Mouse (Mus musculus): ENCODE data around the gene Mitf.
A peak's percentile ranks its signal among the peaks of the same experiment; 100 is the strongest.

The Mitf gene

DNA sequence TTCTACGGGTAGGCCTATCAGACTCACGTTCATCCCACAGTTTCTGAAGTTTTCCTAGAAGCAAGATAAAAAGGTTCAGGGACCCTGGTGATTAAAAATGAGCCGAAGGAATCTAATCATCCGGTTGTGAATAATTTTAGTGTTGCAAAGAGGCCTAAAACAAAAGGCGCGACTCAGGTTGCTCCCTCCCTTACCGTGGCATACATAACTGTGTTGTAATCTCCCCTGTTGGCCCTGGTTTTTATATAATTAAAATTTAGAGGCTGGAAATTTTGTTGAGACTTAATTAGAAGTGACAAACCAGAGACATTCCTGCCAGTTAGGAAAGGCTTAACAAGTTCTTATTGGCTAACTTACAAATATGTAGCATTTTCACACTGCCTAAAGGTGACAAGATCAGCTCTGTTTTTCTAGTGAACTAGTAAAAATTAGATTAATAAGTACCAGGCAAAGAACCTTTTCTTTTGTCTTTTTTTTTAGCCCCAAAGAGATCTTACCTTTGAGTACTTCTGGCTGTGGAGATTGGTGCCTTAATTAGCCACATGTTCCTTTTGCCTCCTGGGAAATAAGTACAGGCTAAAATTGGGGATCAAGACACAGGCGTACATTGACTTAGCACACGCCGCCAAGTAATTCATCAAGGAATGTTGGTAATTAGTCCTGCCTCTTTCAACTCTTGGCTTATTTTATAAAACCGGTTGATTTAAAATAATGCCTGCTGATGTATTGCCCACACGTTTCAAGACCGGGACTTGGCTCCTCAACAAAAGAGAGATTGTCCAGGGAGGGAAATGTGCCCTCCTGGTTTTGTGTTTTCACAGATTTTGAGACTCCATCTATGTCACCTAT is 143.4 kb downstream of the Mitf start:
- no peak for DNase-seq (ENCODE audit: low spot score)

DNA sequence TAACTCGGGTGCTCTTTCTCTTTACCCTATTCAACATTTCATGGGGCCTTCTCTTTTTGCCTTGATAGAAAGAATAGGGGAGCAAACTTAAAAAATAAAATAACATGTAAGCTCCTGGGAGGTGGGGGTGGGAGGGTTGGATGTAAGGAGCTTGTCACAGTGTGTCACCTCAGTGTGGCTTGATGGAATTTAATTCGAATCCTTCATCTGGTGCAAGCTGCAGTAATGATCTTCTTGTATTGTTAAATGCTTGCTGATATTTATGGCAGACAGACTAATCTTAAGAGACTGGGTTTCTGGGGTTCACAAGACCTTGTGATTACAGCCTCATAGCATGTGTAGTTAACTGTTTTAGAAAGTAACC is 144.0 kb downstream of the Mitf start:
- DNase-seq (ENCODE audit: low spot score): no peak

DNA sequence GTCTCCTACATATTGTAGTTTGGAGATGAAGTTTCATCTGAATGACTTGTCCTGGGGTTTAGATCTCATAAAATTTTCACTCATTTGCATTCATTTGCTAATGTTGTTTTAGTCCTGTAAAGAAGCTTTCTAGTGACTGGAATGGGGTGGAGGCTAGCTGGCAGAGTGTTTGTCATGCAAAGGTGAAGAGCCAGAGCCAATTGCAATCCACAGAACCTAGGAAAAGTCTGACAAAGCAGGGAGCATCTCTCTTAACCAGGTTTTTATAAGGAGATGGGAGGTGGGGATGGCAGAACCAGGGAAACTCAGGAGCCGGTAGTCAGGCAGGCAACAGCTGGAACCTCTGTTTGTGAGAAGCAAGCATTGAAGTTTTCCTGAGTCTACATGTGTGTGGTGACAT is 144.9 kb downstream of the Mitf start:
- no peak for DNase-seq (ENCODE audit: low spot score)

DNA sequence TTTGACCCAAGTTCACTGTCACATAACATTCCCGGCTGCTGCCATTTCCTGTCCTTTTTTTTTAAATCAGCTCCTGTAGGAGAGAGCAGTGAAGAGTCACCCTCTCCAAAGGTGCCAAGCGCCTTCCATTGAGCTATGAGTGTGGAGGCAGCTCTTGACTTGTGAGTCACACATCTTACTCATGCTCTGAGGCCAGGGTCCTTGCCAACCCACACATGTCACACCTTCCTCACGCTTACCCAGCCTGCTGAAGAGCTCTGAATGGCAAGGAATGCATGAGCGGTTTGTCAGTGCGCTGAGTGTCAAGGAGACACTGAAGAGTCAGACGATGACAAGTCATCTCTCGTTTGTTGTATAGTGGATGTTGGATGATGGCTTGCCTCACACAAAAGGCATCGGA is 146.0 kb downstream of the Mitf start:
- no peak for DNase-seq (ENCODE audit: low spot score)

DNA sequence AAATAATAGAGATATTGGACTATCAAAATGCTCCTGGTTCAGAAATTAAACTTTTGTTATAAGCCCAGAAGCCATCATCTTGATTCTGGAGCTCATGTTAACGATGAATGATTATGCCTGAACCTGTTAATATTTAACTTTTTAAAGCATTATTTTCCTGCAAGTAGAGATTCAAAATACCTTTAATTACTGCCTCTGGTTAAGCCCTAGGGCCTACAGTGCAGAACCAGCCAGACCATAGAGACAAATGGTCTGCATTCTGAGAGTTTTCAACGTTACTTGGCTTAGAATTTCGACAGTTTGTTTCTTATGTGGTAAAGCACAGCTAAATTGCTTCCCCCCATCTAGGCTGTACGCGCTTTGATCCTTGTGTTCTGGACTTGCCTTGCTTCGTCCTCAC is 149.3 kb downstream of the Mitf start:
- no peak for DNase-seq (ENCODE audit: low spot score)

DNA sequence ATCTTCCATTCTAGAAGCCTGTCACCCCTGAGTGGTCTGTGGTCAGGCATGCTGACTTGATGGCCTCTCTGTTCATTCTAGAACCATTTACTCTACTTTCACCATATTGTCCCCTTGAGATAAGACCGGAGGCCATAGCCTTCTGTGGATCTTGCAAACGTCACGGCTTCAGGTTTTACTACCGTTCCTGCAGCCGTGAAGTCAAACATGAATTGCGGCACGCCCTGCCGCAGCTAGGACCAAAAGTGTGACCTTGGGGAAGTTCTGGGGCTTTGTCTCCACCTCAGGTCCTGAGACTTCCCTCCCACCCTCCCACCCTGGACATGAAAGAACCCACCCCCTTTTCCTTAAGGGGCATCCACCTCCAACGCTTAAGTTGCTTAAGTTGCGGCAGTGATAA is 149.8 kb downstream of the Mitf start:
- DNase-seq (ENCODE audit: low spot score): no peak

DNA sequence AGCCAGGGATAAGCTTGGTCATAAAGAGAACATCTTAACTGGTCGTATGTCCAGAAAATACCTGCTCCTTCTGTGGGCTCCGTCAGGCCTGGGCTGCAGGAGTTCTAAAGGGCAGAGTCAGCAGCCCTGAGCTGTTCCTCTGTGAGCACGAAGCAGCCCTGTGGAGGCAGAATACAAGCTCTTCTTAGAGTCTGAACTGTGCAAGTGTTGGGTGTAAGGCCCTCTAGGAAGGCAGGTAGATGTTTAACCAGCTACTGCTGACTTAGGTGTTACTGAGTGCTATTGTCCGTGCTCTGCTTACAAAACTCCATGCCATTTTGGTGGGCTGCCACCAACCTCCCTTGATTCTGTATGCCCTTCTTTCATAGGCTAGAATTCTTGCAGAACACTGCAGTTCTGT is 151.4 kb downstream of the Mitf start:
- DNase-seq (ENCODE audit: low spot score): no peak

DNA sequence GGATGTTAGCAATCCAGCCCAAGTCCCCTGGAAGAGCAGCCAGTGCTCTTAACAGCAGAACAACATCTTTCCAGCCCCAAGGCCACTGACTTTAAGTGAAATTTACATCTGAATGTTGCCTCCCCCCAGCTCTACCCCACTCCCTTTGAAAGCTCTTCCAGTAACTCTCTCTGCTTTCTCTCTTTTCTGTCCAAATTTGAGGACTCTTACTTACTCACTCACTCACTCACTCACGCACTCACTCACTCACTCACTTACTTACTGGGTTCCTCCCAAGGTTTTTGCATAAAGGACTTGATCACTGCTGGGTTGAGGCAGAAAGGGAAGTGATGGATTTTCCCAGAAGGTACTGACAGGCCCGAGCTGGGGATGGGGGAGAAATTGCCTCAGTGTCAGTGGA is 154.9 kb downstream of the Mitf start:
- DNase-seq (ENCODE audit: low spot score): no peak

DNA sequence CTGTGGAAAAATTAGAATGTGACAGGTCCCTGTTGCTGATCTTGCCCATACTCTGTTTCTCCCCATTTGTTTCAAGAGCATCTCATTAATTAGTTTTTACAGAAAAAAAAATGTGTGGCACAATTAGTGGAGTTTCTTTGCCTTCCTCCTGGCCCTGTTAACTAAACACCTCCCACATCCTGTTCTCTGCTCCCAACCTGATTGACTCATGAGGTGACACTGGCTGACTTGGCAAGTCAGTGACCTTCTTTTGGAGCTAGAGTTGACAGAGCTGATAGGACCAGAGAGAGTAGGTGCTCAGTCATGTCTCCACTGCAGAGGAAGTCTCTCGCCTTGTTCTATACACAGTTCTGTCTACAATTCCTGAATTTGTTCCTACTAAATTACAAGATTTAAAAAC is 155.5 kb downstream of the Mitf start:
- no peak for DNase-seq (ENCODE audit: low spot score)

DNA sequence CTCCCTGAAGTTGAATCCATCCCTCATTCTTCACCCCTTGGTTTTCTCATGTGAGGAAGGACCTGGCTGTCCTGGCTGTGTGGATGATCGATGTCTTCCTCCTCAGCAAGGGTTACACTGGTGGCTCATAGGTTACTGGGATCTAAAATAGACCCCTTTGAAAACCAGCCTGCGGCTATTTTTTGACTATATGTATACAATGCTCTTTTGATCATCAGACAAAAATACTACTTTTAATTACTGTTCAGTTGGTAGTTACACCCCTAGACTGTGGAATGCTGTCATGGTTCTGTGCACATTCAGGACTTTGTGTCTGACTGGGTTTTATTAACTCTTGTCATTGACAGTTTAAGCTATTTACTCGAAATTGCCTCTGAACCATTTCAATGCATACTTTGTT is 157.9 kb downstream of the Mitf start:
- no peak for DNase-seq (ENCODE audit: low spot score)

DNA sequence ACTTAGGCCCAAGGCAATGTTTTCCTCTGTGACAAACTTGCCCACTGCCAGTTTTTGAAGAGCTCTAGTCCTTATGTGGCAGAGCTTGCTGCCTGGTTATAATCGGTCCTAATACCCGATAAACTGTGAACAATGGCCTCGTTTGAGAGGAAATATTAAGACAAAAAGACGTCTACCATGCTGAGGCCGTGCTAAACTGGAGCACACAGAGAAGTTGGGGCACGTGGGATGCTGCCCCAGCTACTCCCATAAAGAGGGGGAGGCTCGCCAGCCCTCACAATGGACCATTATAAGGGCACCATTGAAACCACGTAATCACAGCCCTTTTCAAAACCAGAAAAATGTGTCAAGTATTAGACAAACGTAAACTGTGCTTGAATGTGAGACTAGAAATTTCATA is 174.8 kb downstream of the Mitf start:
- DNase-seq (ENCODE audit: low spot score): no peak

DNA sequence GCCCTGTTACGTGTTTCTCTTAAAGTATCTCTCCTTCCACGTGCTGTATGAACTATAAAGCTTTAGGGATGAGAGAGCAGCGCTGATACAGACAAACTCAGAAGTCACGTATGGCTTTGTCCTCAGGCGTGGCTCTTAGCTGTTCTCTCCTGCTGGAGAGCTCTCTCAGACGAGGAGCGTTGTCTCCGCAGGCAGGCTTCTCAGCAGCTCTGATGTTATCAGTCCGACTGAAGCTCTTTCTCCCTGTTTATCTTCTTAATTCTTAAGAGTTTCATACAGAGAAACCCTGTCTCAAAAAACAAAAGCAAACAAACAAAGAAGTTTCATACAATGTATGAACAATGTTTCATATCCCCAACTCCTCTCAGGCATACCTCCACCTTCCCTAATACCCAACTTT is 178.8 kb downstream of the Mitf start:
- DNase-seq (ENCODE audit: low spot score): no peak

DNA sequence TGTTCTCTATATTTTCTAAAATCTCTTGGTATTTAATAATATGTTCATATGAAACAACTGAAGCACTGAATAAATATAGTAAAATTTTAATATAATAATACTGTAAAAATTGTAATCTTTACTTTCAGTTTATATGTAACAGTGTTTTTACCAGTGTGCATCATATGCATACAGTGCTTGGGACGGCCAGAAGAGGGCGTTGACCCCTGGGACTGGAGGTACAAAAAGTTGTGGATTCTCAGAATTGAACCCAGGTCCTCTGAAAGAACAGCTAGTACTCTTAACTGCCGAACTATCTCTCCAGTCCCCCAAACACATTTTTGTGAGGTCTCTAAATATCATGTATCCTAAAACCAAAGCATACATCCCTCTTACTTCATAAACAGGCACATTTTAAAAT is 179.6 kb downstream of the Mitf start:
- no peak for DNase-seq (ENCODE audit: low spot score)

DNA sequence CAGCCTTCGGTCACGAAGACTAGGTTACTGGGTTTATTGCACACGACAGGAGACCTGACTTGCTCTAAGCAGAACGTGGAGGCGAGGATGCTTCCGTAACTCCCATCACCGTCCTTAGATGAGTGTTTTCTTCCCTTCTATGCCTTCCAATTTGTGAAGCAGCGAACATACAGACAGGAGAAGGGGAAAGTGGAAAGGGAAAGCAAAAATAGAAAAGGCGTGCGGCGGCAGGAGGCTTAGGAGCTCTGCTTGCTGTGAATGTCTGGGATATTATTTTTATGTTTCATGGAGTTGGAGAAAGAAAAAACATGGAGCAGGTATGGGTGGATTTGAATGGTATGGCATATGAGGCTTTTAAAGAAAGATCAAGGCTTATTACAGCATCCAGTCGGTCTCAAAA is 186.7 kb downstream of the Mitf start:
- DNase-seq (ENCODE audit: low spot score): no peak

DNA sequence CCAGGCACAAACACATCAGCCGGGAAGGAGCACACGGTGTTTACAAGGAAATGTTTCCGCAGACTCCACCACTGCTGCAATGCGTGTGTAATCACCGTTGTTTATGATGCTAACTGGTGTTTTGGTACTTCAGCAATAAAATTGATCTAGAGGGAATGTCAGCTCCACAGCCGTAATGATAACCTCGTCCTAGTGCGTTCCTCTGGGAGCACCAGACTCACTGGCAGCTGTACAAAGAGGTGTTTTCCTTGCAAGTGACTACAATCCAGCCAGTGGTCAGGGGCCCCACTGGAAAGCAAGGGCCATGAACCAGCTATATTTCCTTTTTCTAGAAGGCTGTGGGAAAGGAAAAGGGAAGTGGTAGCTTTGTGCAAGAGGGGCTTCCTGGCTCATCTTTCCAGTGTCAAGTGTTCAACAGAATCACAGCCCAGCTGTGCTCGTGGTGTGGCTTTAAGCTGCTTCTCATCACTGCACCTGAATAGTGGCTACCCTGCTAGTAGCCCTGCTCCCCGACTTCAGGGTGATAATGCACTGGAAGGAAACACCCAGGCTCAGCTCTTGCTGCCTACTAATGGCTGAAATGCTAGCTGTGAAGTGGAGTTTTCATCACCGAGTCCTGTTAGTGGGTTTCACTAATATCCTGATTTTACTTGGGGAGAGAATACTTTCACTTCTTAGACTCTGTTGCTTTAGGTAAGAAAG is 188.9 kb downstream of the Mitf start:
- no peak for DNase-seq (ENCODE audit: low spot score)

DNA sequence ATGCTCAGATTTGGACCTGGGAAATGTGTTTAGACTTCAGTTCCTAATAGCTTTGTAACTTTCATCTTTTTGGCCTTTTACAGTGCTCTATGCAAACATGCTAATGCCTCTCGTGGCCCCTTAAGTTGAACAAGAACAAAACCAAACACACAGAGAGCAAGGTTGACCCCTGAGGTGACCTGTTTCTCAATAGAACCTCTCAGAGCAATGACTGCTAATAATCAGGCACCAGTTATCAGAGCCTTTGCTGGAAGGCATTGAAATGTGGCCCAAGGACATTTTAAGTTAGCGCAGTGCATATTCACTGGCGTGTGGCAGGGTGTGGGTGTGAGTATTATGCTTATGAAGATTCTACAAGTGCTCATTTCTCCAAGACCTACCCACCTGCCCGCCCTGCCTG is 194.7 kb downstream of the Mitf start:
- DNase-seq (ENCODE audit: low spot score): no peak

DNA sequence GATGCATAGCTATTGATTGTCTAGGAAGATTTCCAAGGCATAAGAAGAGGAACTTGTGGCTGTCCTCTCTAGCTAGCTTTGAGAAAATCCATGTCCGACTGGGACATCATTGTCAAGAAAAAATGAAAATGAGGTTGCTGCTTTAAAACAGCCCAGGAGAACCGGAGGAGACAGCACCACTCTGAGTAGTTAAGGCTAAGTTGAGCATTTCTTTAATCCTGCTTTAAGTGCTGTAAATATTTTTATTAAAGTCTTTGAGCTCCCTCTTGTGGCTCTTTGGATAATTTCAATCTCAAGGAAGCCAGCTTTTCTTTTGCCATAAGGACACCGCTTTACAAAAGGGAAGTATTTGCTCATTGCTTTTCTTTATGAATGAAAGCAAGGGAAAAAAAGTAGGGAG is 196.3 kb downstream of the Mitf start:
- peak; percentile 49 for DNase-seq (ENCODE audit: low spot score)

DNA sequence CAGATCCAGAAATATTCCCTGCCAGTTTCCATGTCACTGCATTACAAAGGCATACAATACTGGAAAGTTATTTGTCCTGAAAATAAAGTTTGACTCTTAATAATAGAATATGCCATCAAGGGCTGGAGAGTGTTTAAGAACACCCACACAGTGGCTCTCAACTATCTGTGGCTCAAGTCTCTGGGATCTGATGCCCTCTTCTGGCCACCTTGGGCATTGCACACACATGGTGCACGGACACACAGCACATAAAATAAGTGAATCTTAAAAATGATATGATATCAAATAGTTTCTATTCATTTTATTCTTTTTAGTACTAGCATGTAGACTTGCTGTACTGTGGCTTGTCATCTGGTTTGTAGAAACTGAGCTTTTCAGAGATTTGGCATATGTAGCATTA is 198.7 kb downstream of the Mitf start:
- no peak for DNase-seq (ENCODE audit: low spot score)

DNA sequence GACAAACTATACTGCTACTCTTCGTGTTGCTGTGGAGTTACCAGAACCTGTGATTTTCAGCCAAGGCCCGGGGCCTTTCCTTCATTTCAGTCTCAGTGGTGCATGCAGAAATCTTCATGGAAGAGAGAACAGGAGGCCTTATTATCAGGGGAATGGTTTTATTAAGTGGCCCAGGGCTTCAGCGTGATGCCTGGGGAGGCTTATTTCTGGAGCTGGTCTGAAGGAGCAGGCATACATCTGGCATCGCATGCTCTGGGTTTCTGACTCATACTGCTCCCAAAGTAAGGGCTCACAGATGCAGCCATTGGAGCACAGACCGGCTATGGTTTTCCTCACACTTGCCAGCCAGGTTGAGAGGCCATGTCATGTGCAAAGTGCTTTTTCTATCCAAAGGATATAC is 208.2 kb downstream of the Mitf start:
- DNase-seq (ENCODE audit: low spot score): no peak

DNA sequence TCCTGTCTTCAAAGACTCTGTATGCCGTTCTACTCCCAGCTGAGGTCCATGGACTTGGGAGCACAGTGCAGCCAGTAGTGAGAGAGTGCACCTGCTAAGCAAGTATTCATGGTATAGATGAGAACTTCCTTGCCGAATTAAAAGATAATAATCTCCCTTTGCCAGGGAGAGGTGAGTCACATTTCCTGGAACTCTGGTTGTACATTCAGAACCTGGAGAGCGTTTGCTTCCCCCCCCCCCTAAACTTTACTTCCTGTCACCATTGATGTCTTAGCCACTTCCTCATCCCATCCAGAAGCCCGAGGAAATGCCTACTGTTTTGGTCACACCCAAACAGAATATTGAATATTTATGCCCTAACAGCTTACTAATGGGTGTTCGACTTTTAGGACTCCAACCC is 209.0 kb downstream of the Mitf start:
- no peak for DNase-seq (ENCODE audit: low spot score)

DNA sequence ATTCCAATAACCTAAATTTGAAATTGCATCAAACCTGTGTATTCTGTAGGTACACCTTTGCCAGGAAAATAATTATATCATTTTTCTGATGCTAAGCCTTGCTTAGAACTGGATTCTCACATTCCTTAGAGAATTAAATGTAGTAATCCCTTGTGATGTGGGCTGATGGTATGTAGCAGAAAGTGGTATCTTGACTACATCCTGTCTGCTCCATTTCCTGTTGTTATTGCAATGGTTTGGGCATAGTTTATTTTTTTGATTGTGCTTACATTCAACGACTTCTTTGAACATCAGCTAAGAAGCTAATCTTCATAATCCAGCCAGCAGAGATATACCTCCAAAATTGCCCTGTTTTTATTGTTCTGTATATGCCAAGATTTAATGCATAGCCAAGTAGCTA is 217.0 kb downstream of the Mitf start:
- no peak for DNase-seq (ENCODE audit: low spot score)

DNA sequence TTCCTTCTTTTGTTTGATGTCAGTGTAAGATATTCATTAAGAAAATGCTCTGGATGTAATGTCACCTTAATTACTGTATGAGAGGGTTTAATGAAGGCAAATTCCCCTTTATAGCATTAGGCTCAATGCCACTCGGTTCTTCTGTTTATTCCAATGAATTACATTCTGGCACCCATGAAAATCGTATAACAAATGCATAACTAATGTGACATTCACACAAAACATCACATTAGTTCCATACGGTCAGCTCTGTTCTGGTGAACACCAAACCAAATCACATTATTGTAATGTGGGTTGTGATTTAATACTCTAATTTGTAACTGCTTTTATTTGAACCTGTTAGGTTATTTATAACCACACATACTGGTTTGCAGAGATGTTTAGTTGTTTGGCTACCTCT is 231.7 kb downstream of the Mitf start:
- no peak for DNase-seq (ENCODE audit: low spot score)

DNA sequence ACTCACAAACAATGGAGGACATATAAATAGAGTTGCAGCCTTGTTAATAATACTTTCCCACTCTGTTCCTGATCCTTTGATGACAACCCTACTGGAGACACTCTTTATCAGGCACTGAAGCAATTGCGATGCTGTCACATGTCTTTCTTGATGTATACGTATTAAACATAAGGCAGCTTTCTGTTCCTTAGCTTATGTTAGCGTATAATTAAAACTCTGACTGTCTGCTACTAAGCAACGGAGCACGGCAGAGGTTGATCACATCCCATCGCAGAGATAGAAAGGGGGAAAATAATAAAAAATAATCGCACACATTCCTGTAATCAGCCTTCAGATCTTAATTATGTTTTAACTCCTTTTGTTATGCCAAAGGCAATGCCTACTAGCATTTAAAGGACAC is 234.9 kb downstream of the Mitf start:
- DNase-seq (ENCODE audit: low spot score): no peak
